Mouse (Mus musculus): ENCODE data around the gene Ctdspl2.

Ctdspl2 gene

GRCm38 (mm10) chr2:122059365-122060115 lies 103.7 kb downstream of the Ctdspl2 start:
- DNase-seq (ENCODE audit: low read depth), result no peak

Data from 416B (cell line).